Mouse (Mus musculus) cerebellum, adult 11 months (tissue): ENCODE measurements around the gene Zfand2b.

Experiments
- DNase-seq: peaks from one replicate; pipeline ENCODE4 v3.0.0; 2022

Gene Zfand2b

DNA sequence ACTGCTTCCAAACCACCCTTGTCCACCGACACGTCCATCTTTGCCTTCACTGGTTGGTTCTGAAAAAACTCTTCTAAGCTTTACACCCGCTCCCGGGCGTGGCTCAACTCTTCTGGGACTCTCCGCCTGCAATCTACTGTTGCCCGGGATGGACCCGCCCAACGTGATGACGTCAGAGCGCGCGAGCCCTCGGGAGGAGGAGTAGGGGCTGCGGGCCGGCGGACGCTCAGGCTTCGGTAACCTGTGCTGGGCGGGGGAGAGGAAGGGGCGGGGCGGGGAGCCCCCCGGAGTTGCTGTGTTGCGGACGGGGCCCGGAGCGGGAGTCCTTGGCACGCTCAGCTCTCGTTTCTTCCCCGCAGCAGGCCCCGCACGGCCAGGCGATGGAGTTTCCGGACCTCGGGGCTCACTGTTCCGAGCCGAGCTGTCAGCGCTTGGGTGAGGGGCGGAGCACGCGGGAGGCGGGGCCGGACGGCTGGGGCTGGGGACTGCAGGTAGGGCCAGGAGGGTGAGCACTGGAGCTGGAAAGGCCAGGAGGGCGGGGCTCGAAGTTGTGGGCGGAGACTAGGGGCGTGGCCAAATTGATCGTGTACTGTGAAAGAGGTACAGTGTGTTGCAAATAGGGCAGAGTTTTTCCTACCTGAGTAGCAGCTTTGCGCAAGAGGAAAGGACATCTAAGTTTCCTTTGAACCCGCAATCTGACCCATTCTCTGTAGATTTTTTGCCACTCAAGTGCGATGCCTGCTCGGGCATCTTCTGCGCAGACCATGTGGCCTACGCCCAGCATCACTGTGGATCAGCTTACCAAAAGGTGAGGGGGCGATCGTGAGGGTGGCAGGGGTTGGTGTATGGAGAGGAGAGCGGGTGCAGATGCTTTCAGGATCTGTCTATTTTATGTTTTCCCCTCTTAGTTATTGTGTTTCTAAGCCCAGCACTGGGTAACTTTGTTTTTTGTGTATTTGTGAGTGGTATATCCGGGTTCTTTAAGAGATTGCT lies at the start of gene Zfand2b:
Gene Zfand2b (plus strand): TSS at position 175 of the 993 bp plus-strand sequence.
- DNase-seq = peak; percentile 96

DNA sequence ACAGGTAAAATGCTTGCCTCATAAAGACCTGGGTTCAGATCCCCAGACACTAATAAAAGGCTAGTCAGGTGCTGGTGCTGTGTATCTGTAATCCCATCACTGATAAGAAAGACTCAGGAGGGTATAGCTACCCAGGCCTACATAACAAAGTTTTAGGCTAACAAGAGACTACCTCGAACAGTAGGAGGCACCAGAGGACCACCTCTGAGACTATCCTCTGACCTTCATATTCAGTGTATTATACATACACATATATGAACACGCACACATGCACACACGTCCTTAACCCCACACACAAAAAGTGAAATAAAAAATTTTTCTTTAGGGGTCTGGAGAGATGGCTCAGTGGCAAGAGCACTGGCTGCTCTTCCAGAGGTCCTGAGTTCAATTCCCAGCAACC lies 46.2 kb upstream of the Zfand2b start:
- no peak for DNase-seq

GRCm38 (mm10) chr1:75124346-75125321 lies 43.8 kb upstream of the Zfand2b start, which contains the start of gene Nhej1:
TSS of gene Nhej1 (minus strand) at chr1:75125200.
- DNase-seq = peak; percentile 91

- no peak for DNase-seq
Observed at GRCm38 (mm10) chr1:75125418-75125817, 43.0 kb upstream of the Zfand2b start.

DNA sequence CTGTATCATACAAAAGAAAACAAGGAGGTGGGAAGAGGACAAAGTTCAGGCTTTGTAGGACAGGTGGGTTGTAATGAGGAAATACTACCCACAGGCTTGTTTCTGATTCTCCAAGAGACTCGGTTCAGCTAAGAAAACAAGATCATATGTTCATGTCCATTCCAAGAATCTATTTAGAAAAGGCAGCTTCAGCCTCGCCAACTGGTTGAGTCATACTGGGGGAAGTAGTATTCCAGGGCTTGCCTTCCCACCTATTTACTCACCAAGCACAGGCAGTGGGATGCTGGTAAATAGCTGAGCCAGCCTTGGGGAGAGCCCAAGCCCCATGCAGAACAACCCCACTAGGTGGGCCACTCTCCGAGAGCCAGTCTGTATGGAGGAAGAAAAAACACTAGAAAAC lies 39.8 kb upstream of the Zfand2b start:
- DNase-seq = no peak

GRCm38 (mm10) chr1:75133421-75134207 lies 34.8 kb upstream of the Zfand2b start, which contains the start of gene Slc23a3:
TSS of gene Slc23a3 (minus strand) at chr1:75133890.
- DNase-seq = no peak

DNA sequence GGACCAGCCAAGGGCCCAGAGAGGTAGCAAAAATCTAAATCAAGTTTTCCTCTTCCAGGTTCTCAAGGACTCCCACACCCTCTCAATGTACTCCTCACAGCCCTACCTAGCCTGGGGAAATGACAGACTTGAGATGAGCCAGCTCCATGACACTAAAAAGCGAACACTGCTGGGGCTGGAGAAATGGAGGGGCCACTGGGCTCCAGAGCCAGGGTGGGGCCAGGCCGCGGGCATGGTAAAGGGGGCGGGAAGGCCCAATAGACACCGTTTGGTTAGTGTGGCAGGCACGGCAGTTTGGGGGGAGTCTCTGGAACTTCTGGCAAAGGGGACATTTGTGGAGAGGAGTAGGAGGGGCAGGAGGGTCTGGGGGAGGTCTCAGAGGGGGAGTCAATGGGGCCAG lies 32.2 kb upstream of the Zfand2b start:
- no peak for DNase-seq

GRCm38 (mm10) chr1:75136730-75137129 lies 31.7 kb upstream of the Zfand2b start:
- no peak for DNase-seq

DNA sequence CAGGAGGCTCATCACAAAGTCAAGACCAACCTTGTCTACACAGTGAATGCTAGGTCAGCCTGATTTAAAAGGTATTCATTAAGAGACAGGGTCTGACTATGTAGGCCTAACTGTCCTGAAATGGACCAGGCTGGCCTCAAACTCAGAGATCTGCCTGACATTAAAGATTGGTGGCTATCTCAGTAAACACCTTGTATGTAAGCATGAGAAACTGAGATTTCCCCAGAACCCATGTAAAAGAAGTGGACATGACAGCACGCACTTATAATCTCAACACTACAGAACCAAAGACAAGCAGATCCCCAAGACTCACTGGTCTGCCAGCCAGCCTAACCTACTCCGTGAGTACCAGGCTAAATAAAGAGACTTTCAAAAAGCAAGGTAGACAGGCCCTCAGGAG lies 30.0 kb upstream of the Zfand2b start:
- no peak for DNase-seq

DNA sequence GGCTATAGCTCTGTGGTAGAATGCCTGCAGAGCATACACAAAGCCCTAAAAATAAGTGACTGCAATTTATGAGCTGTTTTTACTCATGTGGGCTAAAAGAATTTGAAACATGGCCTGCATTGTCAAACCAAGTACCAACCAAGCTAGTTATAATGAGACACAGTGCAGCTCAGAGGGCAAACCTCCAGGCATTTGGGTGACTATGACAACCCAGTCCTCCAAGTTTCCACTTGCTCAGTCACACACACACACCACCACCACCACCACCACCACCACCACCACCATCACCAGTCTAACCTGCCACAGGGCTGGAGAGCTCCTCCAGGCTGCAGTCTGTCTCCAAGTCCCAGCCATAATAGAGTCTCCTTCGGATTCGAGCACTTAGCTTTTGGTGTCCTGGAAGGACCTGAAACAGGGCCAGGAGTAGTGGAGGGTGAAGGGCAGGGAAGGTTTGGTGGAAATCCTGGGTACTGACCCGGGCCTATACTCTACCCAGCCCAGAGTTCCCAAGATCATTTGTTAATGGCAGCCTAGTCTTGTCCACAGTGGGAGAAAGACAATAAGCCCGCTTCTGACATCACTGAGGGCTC lies 27.8 kb upstream of the Zfand2b start:
- no peak for DNase-seq

GRCm38 (mm10) chr1:75141486-75142190 lies 26.8 kb upstream of the Zfand2b start:
- no peak for DNase-seq

- DNase-seq = peak; percentile 96
Observed at GRCm38 (mm10) chr1:75142301-75143261, 25.9 kb upstream of the Zfand2b start, which contains the start of the genes Cnppd1 and Retreg2. TSS of gene Cnppd1 (minus strand) at chr1:75142711. TSS of gene Retreg2 (plus strand) at chr1:75142778.

DNA sequence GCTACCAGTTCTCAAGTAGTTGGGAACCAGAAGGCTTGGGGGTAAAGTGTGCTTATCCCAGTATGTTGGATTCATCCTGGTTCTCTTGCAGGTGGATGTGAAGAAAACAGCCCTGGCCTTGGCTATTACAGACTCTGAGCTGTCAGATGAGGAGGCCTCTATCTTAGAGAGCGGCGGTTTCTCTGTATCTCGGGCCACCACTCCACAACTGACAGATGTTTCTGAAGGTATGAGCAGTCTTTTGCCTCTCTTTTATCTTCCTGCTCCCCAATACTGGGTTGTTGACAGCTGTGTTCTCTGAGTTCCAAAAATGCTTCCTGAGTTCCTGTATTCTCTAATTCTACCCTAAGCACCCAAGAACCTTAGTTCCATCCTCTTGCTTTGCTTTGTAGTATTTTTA lies 22.9 kb upstream of the Zfand2b start:
- no peak for DNase-seq

DNA sequence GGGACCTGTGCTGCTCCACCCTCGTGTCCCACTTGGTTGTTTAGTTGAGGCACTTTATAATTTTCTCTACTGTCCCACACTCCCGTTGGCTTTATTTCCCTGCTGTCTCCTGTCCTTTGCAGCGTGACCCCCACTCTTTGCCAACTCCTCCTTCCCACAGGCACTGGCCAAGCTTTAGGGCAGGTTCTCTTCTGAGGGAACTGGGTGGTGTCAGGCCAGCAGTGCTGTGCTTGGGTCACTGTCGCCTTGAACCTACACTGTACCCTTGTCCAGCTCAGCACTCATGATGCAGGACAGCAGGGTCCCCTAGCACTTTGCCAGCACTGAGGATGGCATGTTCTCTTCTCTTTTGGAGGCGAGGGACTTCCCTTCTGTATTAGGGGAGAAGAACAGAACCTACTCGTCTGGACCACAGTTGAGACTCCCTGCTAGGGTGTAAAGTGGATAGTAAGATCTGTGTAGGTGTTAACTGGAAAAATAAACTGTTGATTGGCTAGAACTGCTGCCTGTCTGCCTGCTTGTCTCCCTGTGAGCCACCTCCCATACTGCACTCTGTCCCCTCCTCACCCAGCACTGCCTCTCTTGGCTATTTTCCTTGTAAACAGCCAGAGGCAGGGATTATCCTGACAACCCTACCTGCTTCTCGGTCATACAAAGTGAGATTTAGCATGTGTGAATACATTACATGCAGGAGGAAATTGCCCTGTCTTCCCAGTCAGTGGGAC lies 20.9 kb upstream of the Zfand2b start:
- DNase-seq = no peak

DNA sequence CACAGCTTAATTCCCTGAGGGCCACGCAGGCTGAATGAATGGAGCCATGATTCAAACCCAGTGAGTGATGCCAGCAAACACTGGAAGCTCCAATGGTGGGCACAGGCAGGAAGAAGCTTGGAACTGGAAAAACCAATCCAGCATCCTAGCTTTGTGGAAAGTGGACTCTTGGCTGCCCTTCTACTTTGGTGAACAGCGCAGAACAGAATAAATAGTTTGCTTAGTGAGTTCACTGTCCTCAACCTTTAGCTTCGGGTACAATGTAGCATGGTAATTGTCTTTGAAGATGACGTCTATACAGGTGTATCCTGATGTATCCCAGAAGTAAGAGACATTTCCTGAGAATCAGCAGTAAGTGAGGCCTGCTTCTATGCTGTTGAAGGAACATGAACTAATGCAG lies 19.7 kb upstream of the Zfand2b start:
- DNase-seq = no peak

- DNase-seq = no peak
Observed at GRCm38 (mm10) chr1:75155837-75156236, 12.6 kb upstream of the Zfand2b start.

- no peak for DNase-seq
Observed at GRCm38 (mm10) chr1:75158990-75159389, 9.5 kb upstream of the Zfand2b start.

DNA sequence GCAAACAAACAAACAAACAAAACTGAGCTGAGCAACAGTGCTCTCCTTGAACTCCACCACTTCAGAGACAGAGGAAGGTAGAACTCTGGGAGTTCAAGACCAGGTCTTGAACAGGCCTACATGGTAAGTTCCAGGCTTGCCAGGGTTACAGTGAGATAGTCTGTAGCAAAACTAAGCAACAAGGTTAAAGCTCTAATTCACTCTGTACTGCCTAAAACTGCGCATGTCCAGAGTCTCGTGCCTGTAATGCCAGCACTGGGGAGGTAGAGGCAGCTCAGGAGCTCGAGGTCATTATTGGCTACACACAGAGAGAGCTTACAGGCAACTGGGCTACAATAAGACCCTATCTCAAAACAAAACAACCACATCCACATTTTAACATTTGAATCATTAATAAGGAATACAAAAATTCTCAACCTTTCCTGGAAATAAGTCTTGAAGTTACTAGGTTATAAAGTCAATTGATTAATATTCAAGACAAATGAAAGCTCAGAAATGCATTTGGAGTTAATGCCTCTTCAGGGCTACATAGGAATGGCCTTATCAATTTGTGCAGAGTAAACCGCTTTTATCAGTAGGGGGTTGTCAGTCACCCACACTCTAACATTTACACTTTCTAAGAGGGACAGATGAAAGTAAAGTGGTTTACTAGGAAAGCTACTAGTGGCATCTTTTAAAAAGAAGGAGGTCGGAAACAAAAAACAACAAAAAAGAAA lies 8.7 kb upstream of the Zfand2b start:
- DNase-seq = no peak

- DNase-seq = no peak
Observed at GRCm38 (mm10) chr1:75160256-75160617, 8.2 kb upstream of the Zfand2b start.
